Mouse (Mus musculus) embryo, embryonic 9.5 days (tissue): ENCODE measurements around the gene B2m.
A peak's percentile ranks its signal among the peaks of the same experiment; 100 is the strongest.

Experiments used
- DNase-seq: peaks from one replicate; pipeline ENCODE4 v3.0.0-alpha.2; 2017; ENCODE audit errors: extremely low spot score

The B2m gene

DNA sequence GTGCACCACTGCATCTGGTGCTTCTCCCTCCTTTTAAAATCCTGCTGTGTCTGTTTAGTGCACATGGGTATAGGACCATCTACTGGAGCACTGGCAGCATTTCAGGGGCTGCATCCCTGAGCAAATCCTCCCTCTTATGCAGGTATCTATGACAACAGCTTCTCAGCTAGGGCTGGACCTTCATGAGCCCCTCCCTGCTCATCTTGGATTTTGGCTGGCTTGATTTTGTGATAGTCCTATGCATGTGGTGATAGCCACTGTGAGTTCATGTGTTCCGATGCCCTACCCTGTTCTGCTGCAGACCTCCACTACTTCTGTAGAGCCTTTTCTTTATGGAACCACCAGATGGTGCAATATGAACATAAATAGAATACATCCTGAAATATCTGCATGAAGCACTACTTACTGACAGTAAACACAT, 47.0 kb downstream of the B2m start:
- DNase-seq, result peak; percentile 9

DNA sequence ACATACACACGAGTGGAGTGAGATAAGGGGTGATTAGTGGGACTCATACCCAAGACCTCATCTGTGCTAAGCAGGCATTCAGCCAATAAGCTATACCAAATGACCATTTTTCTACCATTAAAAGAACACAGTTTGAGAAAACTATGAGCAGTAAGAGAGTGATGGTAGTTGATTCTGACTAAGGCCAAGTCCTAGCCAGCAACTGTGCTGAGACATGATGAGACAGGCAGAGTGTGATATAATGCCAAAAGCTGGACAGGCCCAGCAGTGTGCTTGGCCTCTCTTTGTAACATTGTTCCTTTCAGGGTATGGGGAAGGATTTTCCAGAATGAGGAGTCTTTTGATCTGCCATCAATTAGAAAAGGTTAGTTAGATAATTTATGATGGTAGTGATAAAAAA, 54.0 kb downstream of the B2m start:
- DNase-seq, result no peak
